Mouse (Mus musculus): Measurements from ENCODE around the gene Gucy1b2.

Gene Gucy1b2

GRCm38 (mm10) chr14:62446385-62447213, 9.5 kb downstream of the Gucy1b2 start:
- no peak for DNase-seq (ENCODE audit: low read depth, low spot score)

- DNase-seq (ENCODE audit: low read depth, low spot score) = no peak
These were observed 12.2 kb downstream of the Gucy1b2 start for GRCm38 (mm10) chr14:62443840-62444430.

- no peak for DNase-seq (ENCODE audit: low read depth, low spot score)
These were observed 13.1 kb downstream of the Gucy1b2 start for GRCm38 (mm10) chr14:62442971-62443370.

GRCm38 (mm10) chr14:62440036-62440435, 16.1 kb downstream of the Gucy1b2 start:
- no peak for DNase-seq (ENCODE audit: low read depth, low spot score)

- no peak for DNase-seq (ENCODE audit: low read depth, low spot score)
These were observed 17.9 kb downstream of the Gucy1b2 start for GRCm38 (mm10) chr14:62438236-62438635.

- DNase-seq (ENCODE audit: low read depth, low spot score) = no peak
These were observed 18.3 kb downstream of the Gucy1b2 start for GRCm38 (mm10) chr14:62437806-62438205.

- DNase-seq (ENCODE audit: low read depth, low spot score) = no peak
These were observed 30.8 kb downstream of the Gucy1b2 start for GRCm38 (mm10) chr14:62425277-62425691.

- no peak for DNase-seq (ENCODE audit: low read depth, low spot score)
These were observed 33.8 kb downstream of the Gucy1b2 start for GRCm38 (mm10) chr14:62422265-62422664.

- no peak for DNase-seq (ENCODE audit: low read depth, low spot score)
These were observed 38.6 kb downstream of the Gucy1b2 start for GRCm38 (mm10) chr14:62417501-62417900.

- DNase-seq (ENCODE audit: low read depth, low spot score) = no peak
These were observed 39.4 kb downstream of the Gucy1b2 start for GRCm38 (mm10) chr14:62416742-62417134.

GRCm38 (mm10) chr14:62416007-62416741, 39.9 kb downstream of the Gucy1b2 start:
- no peak for DNase-seq (ENCODE audit: low read depth, low spot score)

- DNase-seq (ENCODE audit: low read depth, low spot score) = no peak
These were observed 60.7 kb downstream of the Gucy1b2 start for GRCm38 (mm10) chr14:62395346-62395745.

- DNase-seq (ENCODE audit: low read depth, low spot score) = no peak
These were observed 63.3 kb downstream of the Gucy1b2 start for GRCm38 (mm10) chr14:62392754-62393153.

- DNase-seq (ENCODE audit: low read depth, low spot score) = no peak
These were observed 66.2 kb downstream of the Gucy1b2 start for GRCm38 (mm10) chr14:62389729-62390536.

GRCm38 (mm10) chr14:62389064-62389728, 66.9 kb downstream of the Gucy1b2 start:
- DNase-seq (ENCODE audit: low read depth, low spot score) = no peak

GRCm38 (mm10) chr14:62383786-62384299, 72.2 kb downstream of the Gucy1b2 start:
- DNase-seq (ENCODE audit: low read depth, low spot score) = no peak

GRCm38 (mm10) chr14:62383109-62383508, 73.0 kb downstream of the Gucy1b2 start:
- no peak for DNase-seq (ENCODE audit: low read depth, low spot score)

- no peak for DNase-seq (ENCODE audit: low read depth, low spot score)
These were observed 75.5 kb downstream of the Gucy1b2 start for GRCm38 (mm10) chr14:62380606-62381005.

- no peak for DNase-seq (ENCODE audit: low read depth, low spot score)
These were observed 76.7 kb downstream of the Gucy1b2 start for GRCm38 (mm10) chr14:62379391-62379790.

- no peak for DNase-seq (ENCODE audit: low read depth, low spot score)
These were observed 80.0 kb downstream of the Gucy1b2 start for GRCm38 (mm10) chr14:62376115-62376514.

GRCm38 (mm10) chr14:62375694-62376093, 80.4 kb downstream of the Gucy1b2 start:
- no peak for DNase-seq (ENCODE audit: low read depth, low spot score)
